Mouse (Mus musculus) heart, embryonic 10.5 days (tissue): ENCODE data around the gene Cuedc2. TPM values are rescaled to one million over a fixed set of nuclear protein-coding genes. Genes with fewer than 3 reads are reported as not detected.

Experiments
- DNase-seq: peaks from one replicate; pipeline ENCODE4 v3.0.0-alpha.2; 2017; ENCODE audit warnings: low spot score
- H3K27ac ChIP-seq: fragments of 300-500 bp; sonication (generic); 2 replicates; pipeline ENCODE4 v1.5.1; 2016; ENCODE audit warnings: mild to moderate bottlenecking
- H3K27me3 ChIP-seq: fragments of 300-500 bp; sonication (generic); 2 replicates; pipeline ENCODE4 v1.6.1; 2016; ENCODE audit warnings: mild to moderate bottlenecking; ENCODE audit not compliant: poor library complexity, insufficient read depth, severe bottlenecking
- H3K36me3 ChIP-seq: fragments of 300-500 bp; sonication (generic); 2 replicates; pipeline ENCODE4 v1.6.1; 2016; ENCODE audit warnings: mild to moderate bottlenecking, moderate library complexity
- H3K4me1 ChIP-seq: fragments of 300-500 bp; sonication (generic); 2 replicates; pipeline ENCODE4 v1.6.1; 2016; ENCODE audit warnings: mild to moderate bottlenecking
- H3K4me3 ChIP-seq: fragments of 300-500 bp; sonication (generic); 2 replicates; pipeline ENCODE4 v1.5.1; 2016; ENCODE audit warnings: mild to moderate bottlenecking, moderate library complexity
- H3K9me3 ChIP-seq: fragments of 300-500 bp; sonication (generic); 2 replicates; pipeline ENCODE4 v1.6.1; 2016; ENCODE audit warnings: mild to moderate bottlenecking, moderate library complexity
- WGBS: fragments of 180-500 bp; shearing (Covaris S2); methylation state at CpG from one replicate; pipeline ENCODE4 v1.1.7; 2016; 5-methylcytosine and 5-hydroxymethylcytosine counted together
- polyA plus RNA-seq: library from polyadenylated mRNA; unstranded; fragments of >200 nt; fragmentation: Nextera tagmentation; extraction: Ambion mirVana; gene quantifications from 2 replicates; pipeline ENCODE4 v1.2.1, GENCODE M21; 2016

Gene Cuedc2
- polyA plus RNA-seq, 1 experiment from 2014 or later: 153 TPM

- Histone ChIP-seq H3K36me3 (no peaks in the 10 kb centered on the region), H3K4me1 (peaks cover 20% of the 10 kb centered on the region), H3K4me3 (peak within 1 kb of the TSS; percentile 79), H3K27me3 (peaks cover 64% of the 10 kb centered on the region), H3K9me3 (no peaks in the 10 kb centered on the region), H3K27ac (peak within 1 kb of the TSS; percentile 83)
- no peak for DNase-seq
- 59% methylated on average over 10 of the region's 10 CpGs for WGBS
Measured at GRCm38 (mm10) chr19:46350168-46350932, 11.8 kb upstream of the Cuedc2 start, which contains the start of gene 2310034G01Rik. Gene 2310034G01Rik, minus strand, starts transcription at chr19:46350302.

GRCm38 (mm10) chr19:46349550-46349949 lies 11.0 kb upstream of the Cuedc2 start:
- Histone ChIP-seq H3K4me3 (peak overlapping the region; percentile 79), H3K9me3 (no peaks in the 10 kb centered on the region), H3K4me1 (peaks cover 20% of the 10 kb centered on the region), H3K27ac (no peak overlapping the region), H3K27me3 (peaks cover 67% of the 10 kb centered on the region), H3K36me3 (no peaks in the 10 kb centered on the region)
- DNase-seq: no peak
- WGBS: 23% methylated on average over 6 of the region's 6 CpGs

- Histone ChIP-seq H3K9me3 (no peaks in the 10 kb centered on the region), H3K4me3 (peak overlapping the region; percentile 79), H3K4me1 (peaks cover 20% of the 10 kb centered on the region), H3K27ac (peak overlapping the region; percentile 83), H3K27me3 (peaks cover 73% of the 10 kb centered on the region), H3K36me3 (no peaks in the 10 kb centered on the region)
- WGBS: under 1% methylated on average over 78 of the region's 78 CpGs
- DNase-seq: peak; percentile 83
Measured at GRCm38 (mm10) chr19:46348761-46349458, 10.4 kb upstream of the Cuedc2 start.

DNA sequence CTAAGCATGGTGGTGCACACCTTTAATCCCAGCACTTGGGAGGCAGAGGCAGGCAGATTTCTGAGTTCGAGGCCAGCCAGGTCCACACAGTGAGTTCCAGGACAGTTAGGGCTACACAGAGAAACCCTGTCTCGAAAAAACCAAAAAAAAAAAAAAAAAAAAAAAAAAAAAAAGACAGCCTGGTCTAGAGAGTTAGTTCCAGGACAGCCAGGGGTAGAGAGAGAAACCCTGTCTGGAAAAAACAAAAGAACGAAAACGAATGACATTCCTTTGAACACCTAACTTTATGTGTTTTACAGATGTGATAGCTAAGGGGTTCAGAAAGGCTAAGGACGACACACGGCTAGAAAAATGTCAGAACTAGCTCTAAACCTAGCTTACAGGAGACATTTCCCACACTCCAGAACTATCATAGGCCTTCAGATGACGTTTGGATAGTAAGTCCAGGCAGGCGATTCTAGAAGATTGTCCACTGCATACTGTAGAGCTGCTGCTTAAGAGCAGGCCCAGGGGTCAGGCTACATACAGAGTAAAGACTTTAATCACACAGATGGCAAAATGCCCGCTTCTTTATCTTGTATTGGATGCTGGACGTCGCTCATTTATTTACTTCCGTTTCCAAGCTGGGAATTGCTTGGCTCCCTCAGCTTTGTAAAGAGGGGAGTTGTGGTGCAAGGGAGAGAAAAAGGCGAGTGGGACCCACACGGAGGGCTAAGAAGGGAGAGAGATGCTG lies 9.6 kb upstream of the Cuedc2 start:
- H3K27ac ChIP-seq: peak overlapping the region; percentile 83
- peak overlapping the region; percentile 79 for H3K4me3 ChIP-seq
- H3K9me3 ChIP-seq: no peaks in the 10 kb centered on the region
- 31% methylated on average over 14 of the region's 14 CpGs for WGBS
- H3K4me1 ChIP-seq: peaks cover 20% of the 10 kb centered on the region
- H3K27me3 ChIP-seq: peaks cover 73% of the 10 kb centered on the region
- DNase-seq: no peak
- no peaks in the 10 kb centered on the region for H3K36me3 ChIP-seq

- peaks cover 20% of the 10 kb centered on the region for H3K4me1 ChIP-seq
- no peaks in the 10 kb centered on the region for H3K36me3 ChIP-seq
- peaks cover 63% of the 10 kb centered on the region for H3K27me3 ChIP-seq
- no peak overlapping the region for H3K27ac ChIP-seq
- no peak overlapping the region for H3K4me3 ChIP-seq
- H3K9me3 ChIP-seq: no peaks in the 10 kb centered on the region
- DNase-seq: no peak
- 82% methylated on average over 1 of the region's 1 CpGs for WGBS
Measured at GRCm38 (mm10) chr19:46347146-46347545, 8.6 kb upstream of the Cuedc2 start.

GRCm38 (mm10) chr19:46344710-46345419 lies 6.4 kb upstream of the Cuedc2 start:
- DNase-seq: no peak

DNA sequence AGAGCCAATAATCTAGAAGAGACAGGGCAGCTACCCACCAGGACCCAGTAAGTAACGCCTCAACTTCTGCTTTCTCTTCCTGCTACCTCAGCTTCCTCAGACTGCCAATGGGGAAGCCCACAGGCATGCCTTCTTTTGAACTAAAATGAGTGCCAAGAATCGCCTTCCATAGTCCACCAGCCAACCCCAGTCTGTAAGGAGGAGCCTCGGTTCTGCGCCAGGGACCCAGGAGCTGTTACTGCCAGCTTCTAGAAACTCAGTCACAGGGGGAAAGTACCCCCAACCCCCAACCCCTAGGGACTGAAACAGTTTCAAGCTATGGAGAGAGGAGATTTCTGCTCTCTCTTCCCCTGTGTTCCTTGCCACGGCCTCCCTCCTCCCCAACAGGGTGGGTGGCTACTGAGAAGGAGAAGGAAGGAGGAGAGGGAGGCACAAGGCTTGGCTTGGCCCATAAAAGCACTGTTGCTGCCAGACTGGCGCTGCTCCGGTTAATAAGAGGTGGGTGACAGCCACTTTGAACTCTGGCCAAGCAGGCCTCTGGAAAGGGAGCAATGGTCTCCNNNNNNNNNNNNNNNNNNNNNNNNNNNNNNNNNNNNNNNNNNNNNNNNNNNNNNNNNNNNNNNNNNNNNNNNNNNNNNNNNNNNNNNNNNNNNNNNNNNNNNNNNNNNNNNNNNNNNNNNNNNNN lies 927 bp upstream of the Cuedc2 start:
- WGBS: 70% methylated on average over 7 of the region's 7 CpGs
- Histone ChIP-seq H3K27me3 (peaks cover 20% of the 10 kb centered on the region), H3K4me3 (no peak overlapping the region), H3K27ac (peak overlapping the region; percentile 91), H3K4me1 (peaks cover 21% of the 10 kb centered on the region), H3K9me3 (no peaks in the 10 kb centered on the region), H3K36me3 (no peaks in the 10 kb centered on the region)
- DNase-seq: no peak

More at GRCm38 (mm10) chr19:46344710-46345419, 6.4 kb upstream of the Cuedc2 start:
- 19% methylated on average over 7 of the region's 7 CpGs for WGBS
- Histone ChIP-seq H3K9me3 (no peaks in the 10 kb centered on the region), H3K27me3 (peaks cover 51% of the 10 kb centered on the region), H3K27ac (no peak overlapping the region), H3K4me1 (peaks cover 24% of the 10 kb centered on the region), H3K4me3 (no peak overlapping the region), H3K36me3 (no peaks in the 10 kb centered on the region)

- peak overlapping the region; percentile 91 for H3K27ac ChIP-seq
- H3K36me3 ChIP-seq: no peaks in the 10 kb centered on the region
- H3K9me3 ChIP-seq: no peaks in the 10 kb centered on the region
- H3K4me3 ChIP-seq: peak overlapping the region; percentile 68
- 48% methylated on average over 6 of the region's 6 CpGs for WGBS
- H3K27me3 ChIP-seq: peaks cover 15% of the 10 kb centered on the region
- H3K4me1 ChIP-seq: peaks cover 21% of the 10 kb centered on the region
- no peak for DNase-seq
Measured at GRCm38 (mm10) chr19:46338942-46339286, 412 bp upstream of the Cuedc2 start.

DNA sequence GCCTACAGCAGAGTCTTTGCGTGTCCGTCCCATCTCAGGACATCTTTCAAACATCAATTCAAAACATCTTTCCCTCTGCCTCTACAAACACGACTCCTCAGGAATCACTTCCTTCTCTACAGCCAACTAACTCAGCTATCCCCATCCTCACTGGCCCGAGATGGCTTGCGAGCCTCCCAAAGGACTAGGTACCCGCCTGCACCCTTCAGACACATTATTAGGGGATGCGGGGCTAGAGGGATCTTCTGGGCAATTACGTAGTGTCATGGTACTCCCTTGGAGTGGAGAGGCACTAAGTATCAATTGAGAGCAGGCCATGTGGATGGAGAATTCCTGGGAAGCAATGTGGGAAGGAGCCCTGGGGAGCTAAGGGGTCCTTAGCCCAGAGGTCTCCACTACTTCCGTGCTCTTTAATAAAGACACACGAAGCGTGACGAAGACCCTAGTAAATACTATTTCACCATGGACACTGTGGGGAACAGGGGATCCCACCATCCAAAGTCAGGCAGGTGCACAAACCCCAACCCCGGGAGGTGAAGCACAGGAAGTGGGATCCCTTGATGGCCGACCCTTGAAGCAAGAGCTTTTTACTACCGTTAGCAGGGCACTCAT lies 677 bp downstream of the Cuedc2 start:
- Histone ChIP-seq H3K27ac (peak overlapping the region; percentile 91), H3K36me3 (no peaks in the 10 kb centered on the region), H3K4me1 (peaks cover 21% of the 10 kb centered on the region), H3K4me3 (peak overlapping the region; percentile 68), H3K9me3 (no peaks in the 10 kb centered on the region), H3K27me3 (peaks cover 10% of the 10 kb centered on the region)
- WGBS: 38% methylated on average over 15 of the region's 15 CpGs
- no peak for DNase-seq

DNA sequence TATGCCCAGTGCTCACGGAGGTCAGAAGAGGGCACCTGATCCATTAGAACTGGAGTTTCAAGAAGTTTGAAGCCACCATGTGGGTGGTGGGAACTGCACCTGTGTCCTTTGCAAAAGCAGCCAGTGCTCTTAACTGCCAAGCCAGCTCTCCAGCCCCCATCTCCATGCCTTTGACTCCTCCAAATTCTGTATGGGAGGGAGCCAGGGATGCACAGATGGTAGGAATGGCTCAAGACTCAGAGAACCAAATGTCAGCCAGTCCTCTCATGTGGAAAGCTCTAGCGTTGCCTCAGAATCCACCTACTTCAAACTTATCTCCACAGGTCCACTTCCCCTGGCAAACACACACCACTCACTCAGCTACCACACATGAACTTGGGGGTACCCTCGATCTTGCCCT lies 4.6 kb downstream of the Cuedc2 start:
- Histone ChIP-seq H3K4me3 (no peak overlapping the region), H3K27me3 (peaks cover 5% of the 10 kb centered on the region; the same call in 1 of the 2 replicates), H3K27ac (no peak overlapping the region), H3K36me3 (peaks cover 24% of the 10 kb centered on the region), H3K9me3 (no peaks in the 10 kb centered on the region), H3K4me1 (peaks cover 24% of the 10 kb centered on the region)
- no peak for DNase-seq
- WGBS: 84% methylated on average over 3 of the region's 3 CpGs

DNA sequence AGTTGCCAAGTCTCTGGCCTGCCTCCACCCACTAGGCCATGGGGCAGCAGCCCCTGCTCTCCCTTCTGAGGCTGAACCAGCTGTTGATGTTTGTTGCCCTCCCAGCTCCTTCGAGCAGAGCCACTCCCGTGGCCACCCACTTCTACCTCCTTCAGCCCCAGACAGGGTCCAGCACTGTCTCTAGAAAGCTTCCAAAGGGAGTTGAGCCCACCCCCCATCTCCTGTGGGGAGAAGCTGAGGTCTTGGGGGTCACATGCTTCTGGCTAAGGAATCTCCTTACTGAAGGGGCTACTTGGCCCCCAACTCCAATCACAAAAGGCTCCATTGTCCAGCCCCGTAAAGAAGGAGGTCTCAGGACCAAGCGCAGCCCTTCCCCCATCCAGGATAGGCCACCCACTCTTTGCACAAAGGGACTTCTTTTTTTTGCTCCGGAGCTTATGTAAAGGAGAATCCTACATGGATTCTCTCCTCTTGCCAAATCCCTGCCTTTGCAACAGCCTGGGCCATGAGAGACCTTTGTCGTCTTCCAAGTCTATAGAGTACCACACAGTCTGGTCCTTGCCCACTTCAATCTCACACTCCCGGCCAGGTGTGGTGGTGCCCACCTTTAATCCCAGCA lies 5.7 kb downstream of the Cuedc2 start:
- WGBS: 76% methylated on average over 7 of the region's 7 CpGs

More for the DNA sequence above, 5.7 kb downstream of the Cuedc2 start:
- Histone ChIP-seq H3K4me1 (peaks cover 29% of the 10 kb centered on the region), H3K27me3 (peaks cover 7% of the 10 kb centered on the region; the same call in 1 of the 2 replicates), H3K36me3 (peaks cover 24% of the 10 kb centered on the region), H3K27ac (no peak overlapping the region), H3K9me3 (no peaks in the 10 kb centered on the region), H3K4me3 (no peak overlapping the region)
- DNase-seq: no peak
